Comparison of ENCODE assay signal across 8 mouse cellular contexts in genomic region chr13:4244861-4245559, GRCm38 (mm10). TPM values are rescaled to one million over a fixed set of nuclear protein-coding genes. Genes with fewer than 3 reads are reported as not detected.
DNase-seq lines count a peak whose midpoint lies in the region; ATAC-seq and TF ChIP-seq lines count a peak whose summit lies in the region.

No protein-coding gene starts in this region.

- 0 out of 2 replicates have a peak, but pooled peaks cover 2% of the 10 kb centered on the region for H3K4me1 ChIP-seq in megakaryocyte, embryonic 14.5 days
- H3K4me1 ChIP-seq in embryonic facial prominence, embryonic 12.5 days, result no peaks in the 10 kb centered on the region
- H3K4me1 ChIP-seq in intestine, postnatal 0 days (replicated peaks; ENCODE audit: control insufficient read depth, insufficient read depth, low read length), result no peaks in the 10 kb centered on the region
- H3K4me1 ChIP-seq in liver, postnatal 0 days (ENCODE audit: insufficient read depth), result no peaks in the 10 kb centered on the region
- no peaks in the 10 kb centered on the region for H3K4me1 ChIP-seq in neural tube, embryonic 15.5 days

- DNase-seq in liver, postnatal 0 days, result peak; percentile 38
- no peak for DNase-seq in T-cell, adult 2 months (ENCODE audit: low spot score)
- no peak for DNase-seq in B cell, adult 2 months

- no peak for ATAC-seq in megakaryocyte, adult 5-6 weeks (ENCODE audit: poor library complexity, severe bottlenecking)
- peak; percentile 94 for ATAC-seq in embryonic facial prominence, embryonic 12.5 days (ENCODE audit: insufficient number of reproducible peaks, insufficient read depth, low FRiP score, low TSS enrichment)
- ATAC-seq in intestine, postnatal 0 days, result peak; percentile 86
- ATAC-seq in liver, postnatal 0 days, result peak; percentile 66
- peak; percentile 97 for ATAC-seq in neural tube, embryonic 15.5 days (ENCODE audit: low FRiP score)

- 3% methylated on average over 13 of the region's 13 CpGs for WGBS in embryonic facial prominence, embryonic 12.5 days
- WGBS in intestine, postnatal 0 days, result 2% methylated on average over 13 of the region's 13 CpGs
- WGBS in liver, postnatal 0 days (ENCODE audit: insufficient replicate concordance), result 12% methylated on average over 13 of the region's 13 CpGs
- 3% methylated on average over 13 of the region's 13 CpGs for WGBS in neural tube, embryonic 15.5 days

- H3K36me3 ChIP-seq in megakaryocyte, embryonic 14.5 days (replicated peaks; ENCODE audit: low read length), result no peaks in the 10 kb centered on the region
- no peaks in the 10 kb centered on the region for H3K36me3 ChIP-seq in embryonic facial prominence, embryonic 12.5 days
- H3K36me3 ChIP-seq in intestine, postnatal 0 days (ENCODE audit: control insufficient read depth, insufficient read depth), result peaks cover 18% of the 10 kb centered on the region; the same call in 1 of the 2 replicates
- 0 out of 2 replicates have a peak, but pooled peaks cover 2% of the 10 kb centered on the region for H3K36me3 ChIP-seq in liver, postnatal 0 days (replicated peaks; ENCODE audit: insufficient read depth, low read length)
- no peaks in the 10 kb centered on the region for H3K36me3 ChIP-seq in neural tube, embryonic 15.5 days

- no peak overlapping the region for H3K27ac ChIP-seq in embryonic facial prominence, embryonic 12.5 days
- peak overlapping the region; percentile 3; the same call in 1 of the 2 replicates for H3K27ac ChIP-seq in intestine, postnatal 0 days (ENCODE audit: low read depth, low read length)
- H3K27ac ChIP-seq in liver, postnatal 0 days (ENCODE audit: low read depth), result no peak overlapping the region
- peak overlapping the region; percentile 58; the same call in 1 of the 2 replicates for H3K27ac ChIP-seq in neural tube, embryonic 15.5 days (replicated peaks)

- no peaks in the 10 kb centered on the region for H3K27me3 ChIP-seq in megakaryocyte, embryonic 14.5 days (replicated peaks)
- H3K27me3 ChIP-seq in embryonic facial prominence, embryonic 12.5 days, result no peaks in the 10 kb centered on the region
- no peaks in the 10 kb centered on the region for H3K27me3 ChIP-seq in intestine, postnatal 0 days (replicated peaks; ENCODE audit: control insufficient read depth, insufficient read depth, low read length)
- no peaks in the 10 kb centered on the region for H3K27me3 ChIP-seq in liver, postnatal 0 days (ENCODE audit: insufficient read depth, low read length)
- H3K27me3 ChIP-seq in neural tube, embryonic 15.5 days (replicated peaks), result no peaks in the 10 kb centered on the region

- peak overlapping the region; percentile 14 for H3K4me3 ChIP-seq in megakaryocyte, embryonic 14.5 days (replicated peaks)
- peak overlapping the region; percentile 33 for H3K4me3 ChIP-seq in embryonic facial prominence, embryonic 12.5 days
- H3K4me3 ChIP-seq in intestine, postnatal 0 days (ENCODE audit: low read depth, low read length), result no peak overlapping the region
- H3K4me3 ChIP-seq in liver, postnatal 0 days (ENCODE audit: low read depth, low read length), result no peak overlapping the region
- peak overlapping the region; percentile 46 for H3K4me3 ChIP-seq in neural tube, embryonic 15.5 days (replicated peaks)

- peak overlapping the region; percentile 50 for H3K4me2 ChIP-seq in embryonic facial prominence, embryonic 12.5 days (replicated peaks)
- H3K4me2 ChIP-seq in intestine, postnatal 0 days (replicated peaks; ENCODE audit: low read depth), result peak overlapping the region; percentile 40
- H3K4me2 ChIP-seq in liver, postnatal 0 days (ENCODE audit: low read depth, low read length), result peak overlapping the region; percentile 26; the same call in 1 of the 2 replicates
- peak overlapping the region; percentile 64 for H3K4me2 ChIP-seq in neural tube, embryonic 15.5 days

- TF ChIP-seq EP300 in liver, postnatal 0 days (IDR thresholded peaks at IDR 0.05; ENCODE audit: low read depth), result no peak

- no peaks in the 10 kb centered on the region for H3K9me3 ChIP-seq in megakaryocyte, embryonic 14.5 days
- no peaks in the 10 kb centered on the region for H3K9me3 ChIP-seq in embryonic facial prominence, embryonic 12.5 days
- H3K9me3 ChIP-seq in intestine, postnatal 0 days (ENCODE audit: control insufficient read depth), result no peaks in the 10 kb centered on the region
- H3K9me3 ChIP-seq in liver, postnatal 0 days (ENCODE audit: low read length), result no peaks in the 10 kb centered on the region
- H3K9me3 ChIP-seq in neural tube, embryonic 15.5 days (replicated peaks), result no peaks in the 10 kb centered on the region

- peak; percentile 39 for TF ChIP-seq CTCF in intestine, postnatal 0 days (IDR thresholded peaks at IDR 0.05; ENCODE audit: low read depth)
- no peak for TF ChIP-seq CTCF in liver, postnatal 0 days (IDR thresholded peaks at IDR 0.05; ENCODE audit: low read depth)

- 0 out of 2 replicates have a peak overlapping the region, but pooled peaks have one; percentile 33 for H3K9ac ChIP-seq in embryonic facial prominence, embryonic 12.5 days
- no peak overlapping the region for H3K9ac ChIP-seq in intestine, postnatal 0 days (ENCODE audit: low read depth, low read length)
- no peak overlapping the region for H3K9ac ChIP-seq in liver, postnatal 0 days (replicated peaks)
- H3K9ac ChIP-seq in neural tube, embryonic 15.5 days (replicated peaks), result peak overlapping the region; percentile 49

RNA-seq across cellular contexts. Expression of gene Akr1c19, which starts 16.5 kb away (rescaled TPM):
- polyA plus RNA-seq in megakaryocyte, embryonic 14.5 days (2012; ENCODE audit: insufficient read depth, low replicate concordance), result not detected in 2 replicates
- total RNA-seq in megakaryocyte, adult 5-6 weeks (2015), result not detected in 2 replicates
- total RNA-seq in megakaryocyte, adult 5-6 weeks (2017), result not detected in 2 replicates
- 0.53 and 0.77 TPM in 2 replicates for polyA plus RNA-seq in embryonic facial prominence, embryonic 12.5 days (2016; fragmentation: Nextera tagmentation; extraction: Ambion mirVana)
- polyA plus RNA-seq in intestine, postnatal 0 days (2015; fragmentation: Nextera tagmentation; extraction: Ambion mirVana), result 936 and 1,023 TPM in 2 replicates
- 13.1 and 15.9 TPM in 2 replicates for polyA plus RNA-seq in liver, postnatal 0 days (2015; fragmentation: Nextera tagmentation; extraction: Ambion mirVana)
- 6.4 and 28.5 TPM in 2 replicates for polyA plus RNA-seq in neural tube, embryonic 15.5 days (2015; fragmentation: Nextera tagmentation; extraction: Ambion mirVana)

RNA-seq across cellular contexts. Expression of gene Akr1c12, which starts 34.2 kb away (rescaled TPM):
- 0.22 TPM in 1 of 2 replicates, not detected in the other for polyA plus RNA-seq in megakaryocyte, embryonic 14.5 days (2012; ENCODE audit: insufficient read depth, low replicate concordance)
- total RNA-seq in megakaryocyte, adult 5-6 weeks (2015), result 0.27 TPM in 1 of 2 replicates, not detected in the other
- 0.51 and 0.94 TPM in 2 replicates for total RNA-seq in megakaryocyte, adult 5-6 weeks (2017)
- 0.14 and 0.27 TPM in 2 replicates for polyA plus RNA-seq in embryonic facial prominence, embryonic 12.5 days (2016; fragmentation: Nextera tagmentation; extraction: Ambion mirVana)
- polyA plus RNA-seq in intestine, postnatal 0 days (2015; fragmentation: Nextera tagmentation; extraction: Ambion mirVana), result 215 and 226 TPM in 2 replicates
- polyA plus RNA-seq in liver, postnatal 0 days (2015; fragmentation: Nextera tagmentation; extraction: Ambion mirVana), result 30.8 and 36.6 TPM in 2 replicates
- polyA plus RNA-seq in neural tube, embryonic 15.5 days (2015; fragmentation: Nextera tagmentation; extraction: Ambion mirVana), result 0.18 and 19.4 TPM in 2 replicates

RNA-seq across cellular contexts. Expression of gene Akr1c13, which starts 54.1 kb away (rescaled TPM):
- polyA plus RNA-seq in megakaryocyte, embryonic 14.5 days (2012; ENCODE audit: insufficient read depth, low replicate concordance), result 4.7 TPM in 1 of 2 replicates, not detected in the other
- 28.8 and 30.1 TPM in 2 replicates for total RNA-seq in megakaryocyte, adult 5-6 weeks (2015)
- 31.9 and 34.9 TPM in 2 replicates for total RNA-seq in megakaryocyte, adult 5-6 weeks (2017)
- 1.0 and 1.2 TPM in 2 replicates for polyA plus RNA-seq in embryonic facial prominence, embryonic 12.5 days (2016; fragmentation: Nextera tagmentation; extraction: Ambion mirVana)
- 458 and 493 TPM in 2 replicates for polyA plus RNA-seq in intestine, postnatal 0 days (2015; fragmentation: Nextera tagmentation; extraction: Ambion mirVana)
- 42.7 and 54.1 TPM in 2 replicates for polyA plus RNA-seq in liver, postnatal 0 days (2015; fragmentation: Nextera tagmentation; extraction: Ambion mirVana)
- polyA plus RNA-seq in neural tube, embryonic 15.5 days (2015; fragmentation: Nextera tagmentation; extraction: Ambion mirVana), result 7.0 and 77.5 TPM in 2 replicates

Comparison
In these comparisons a context has a peak if more than half of its experiments do, and no peak if none do; other contexts are left out.
1. H3K4me3 ChIP-seq: peak in megakaryocyte, embryonic 14.5 days (single experiment), embryonic facial prominence, embryonic 12.5 days (single experiment) and neural tube, embryonic 15.5 days (single experiment); none in intestine, postnatal 0 days (single experiment) and liver, postnatal 0 days (single experiment).
2. H3K27ac ChIP-seq: peak in intestine, postnatal 0 days (single experiment) and neural tube, embryonic 15.5 days (single experiment); none in embryonic facial prominence, embryonic 12.5 days (single experiment) and liver, postnatal 0 days (single experiment).
3. H3K9ac ChIP-seq: peak in embryonic facial prominence, embryonic 12.5 days (single experiment) and neural tube, embryonic 15.5 days (single experiment); none in intestine, postnatal 0 days (single experiment) and liver, postnatal 0 days (single experiment).
4. RNA of gene Akr1c19, which starts 16.5 kb away (polyA plus RNA-seq): 936 to 1,023 TPM in intestine, postnatal 0 days; 13.1 to 15.9 TPM in liver, postnatal 0 days, 6.4 to 28.5 TPM in neural tube, embryonic 15.5 days, 0.53 to 0.77 TPM in embryonic facial prominence, embryonic 12.5 days and not detected in megakaryocyte, embryonic 14.5 days; every median in the first group is over 10 times any median in the second.
5. Peak in every context shown above with its lines, with median percentiles within 50 percentile points of each other: H3K4me2 ChIP-seq.